Mouse (Mus musculus) T-helper 17 cell (primary cell): Measurements from ENCODE around the gene Cutal.
"Not testable (repeated sequence)": the region's sequence is repeated elsewhere in the genome, so short reads cannot be mapped to it uniquely, and the experiment has no call there.

Source experiments
- in situ Hi-C, 2 experiments: fragments of 300-600 bp; cut with MboI, MseI; formaldehyde crosslinking; loops; 1 replicate in 1 of 2; 2 replicates in 1 of 2; pipeline ENCODE4 v1.15.1; 2025; ENCODE audit warnings: high pct_unique_total_duplicates in 2 of 2

Cutal gene

GRCm38 (mm10) chr2:34874271-34874670 is at the start of gene Cutal:
TSS of gene Cutal (plus strand) at chr2:34874396.
- in situ Hi-C loops, result loop anchor here in 1 of 2 experiments (5.0 kb wide), 1 partner anchor 93 kb away; no protein-coding TSS in a partner anchor

DNA sequence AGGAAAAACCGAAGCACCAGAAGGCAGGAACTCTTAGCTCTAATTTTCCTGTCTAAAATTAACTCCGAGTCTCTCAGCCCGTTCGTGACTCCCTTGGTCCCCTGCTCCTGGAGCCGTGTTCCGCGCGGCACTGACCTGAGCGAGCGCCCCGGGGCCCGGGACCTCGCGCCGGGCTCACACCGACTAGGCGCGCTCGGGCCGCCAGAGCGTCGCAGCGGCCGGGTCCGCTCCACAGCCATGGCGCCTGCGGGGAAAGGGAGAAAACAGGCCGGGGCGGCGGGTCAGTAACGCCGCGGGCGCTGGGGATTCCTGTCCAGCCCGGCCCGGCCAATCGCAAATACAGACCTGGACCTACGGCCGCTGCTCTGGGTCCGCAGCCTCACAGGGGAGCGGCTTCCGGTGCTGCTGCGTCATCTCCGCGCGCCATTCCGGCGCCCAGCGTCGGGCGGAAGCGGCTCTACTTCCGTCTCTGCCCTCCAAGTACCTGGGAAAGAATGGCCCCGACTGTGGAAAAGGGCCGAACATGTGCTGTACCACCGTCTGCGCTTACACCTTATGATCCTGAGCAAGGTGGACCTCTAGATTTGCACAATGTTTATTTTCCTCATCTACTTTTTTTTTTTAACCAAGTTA is 48.3 kb upstream of the Cutal start, which contains the start of gene Fbxw2:
Gene Fbxw2, minus strand, starts transcription at position 485 of the 633 bp plus-strand sequence.
- in situ Hi-C loops, result no loop called here

DNA sequence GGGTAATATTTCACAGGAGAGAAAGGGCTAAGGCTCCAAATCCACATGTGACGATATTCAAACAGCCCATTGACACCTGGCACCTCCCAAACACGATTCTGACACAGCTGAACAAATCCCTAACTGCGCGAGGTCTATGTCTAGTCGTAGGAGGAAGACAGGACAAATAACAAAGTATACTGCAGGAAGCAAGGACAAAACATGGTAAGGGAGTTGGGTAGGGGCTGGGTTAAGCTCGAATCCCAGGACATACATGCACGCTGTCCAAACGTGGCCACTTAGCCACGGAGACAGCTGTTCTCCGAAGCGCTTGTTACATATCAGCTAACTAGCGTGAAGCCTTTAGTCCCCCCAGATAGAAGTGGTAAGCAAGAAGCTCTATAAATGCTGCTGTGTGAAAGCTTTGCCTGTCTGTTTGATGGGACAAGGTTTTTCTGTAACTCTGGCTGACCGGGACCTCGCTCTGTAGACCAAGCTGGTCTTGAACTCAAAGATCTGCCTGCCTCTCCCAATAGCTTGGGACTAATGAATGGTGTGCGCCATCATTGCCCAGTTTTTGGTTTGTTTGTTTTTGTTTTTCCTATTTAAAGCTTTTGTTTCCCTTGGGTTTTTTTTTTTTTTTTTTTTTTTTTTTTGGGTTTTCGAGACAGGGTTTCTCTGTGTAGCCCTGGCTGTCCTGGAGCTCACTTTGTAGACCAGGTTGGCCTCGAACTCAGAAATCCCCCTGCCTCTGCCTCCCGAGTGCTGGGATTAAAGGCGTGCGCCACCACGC is 47.5 kb upstream of the Cutal start:
- in situ Hi-C loops, result no loop called here

GRCm38 (mm10) chr2:34827591-34827990 is 46.6 kb upstream of the Cutal start:
- in situ Hi-C loops, result no loop called here

- in situ Hi-C loops, result no loop called here
These were observed 46.2 kb upstream of the Cutal start for GRCm38 (mm10) chr2:34828026-34828425.

GRCm38 (mm10) chr2:34830066-34830465 is 44.1 kb upstream of the Cutal start:
- in situ Hi-C loops, result not testable (repeated sequence)

DNA sequence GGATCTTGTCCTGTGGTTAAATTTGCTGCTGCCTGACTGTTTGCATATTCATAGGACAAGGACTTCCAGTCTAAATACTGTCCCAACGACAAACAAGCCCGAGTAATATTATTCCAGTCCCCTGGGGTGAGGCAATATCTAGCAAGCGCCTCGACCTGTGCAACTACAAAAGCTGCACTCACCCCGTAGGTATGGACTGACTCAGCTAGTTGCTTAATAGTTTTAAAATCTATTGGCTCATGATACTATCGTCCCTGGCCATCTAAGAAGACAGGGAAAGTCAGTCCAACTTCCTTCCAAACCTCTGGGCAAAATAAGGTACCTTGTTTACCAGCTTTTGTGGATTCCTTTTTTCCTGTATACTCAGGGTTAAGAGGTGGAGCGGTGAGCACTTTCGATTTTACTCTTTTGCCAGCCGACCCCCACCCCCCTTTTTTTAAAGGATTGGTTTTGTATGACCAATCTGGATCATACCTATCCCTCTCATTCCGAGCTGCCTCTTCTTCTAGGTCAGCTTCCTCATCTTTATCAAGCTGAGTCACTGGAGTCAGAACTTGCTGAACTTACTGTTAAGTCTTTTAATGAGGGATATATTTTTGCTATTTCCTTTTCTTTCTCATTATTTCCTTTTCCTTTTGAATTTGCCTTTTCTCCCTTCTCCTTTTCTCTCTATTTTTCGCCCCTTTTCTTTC is 41.3 kb upstream of the Cutal start, which contains the start of gene Gm34653:
Gene Gm34653, plus strand, starts transcription at position 242 of the 692 bp plus-strand sequence.
- in situ Hi-C loops, result not testable (repeated sequence)

GRCm38 (mm10) chr2:34833624-34834023 is 40.6 kb upstream of the Cutal start:
- in situ Hi-C loops, result no loop called here

DNA sequence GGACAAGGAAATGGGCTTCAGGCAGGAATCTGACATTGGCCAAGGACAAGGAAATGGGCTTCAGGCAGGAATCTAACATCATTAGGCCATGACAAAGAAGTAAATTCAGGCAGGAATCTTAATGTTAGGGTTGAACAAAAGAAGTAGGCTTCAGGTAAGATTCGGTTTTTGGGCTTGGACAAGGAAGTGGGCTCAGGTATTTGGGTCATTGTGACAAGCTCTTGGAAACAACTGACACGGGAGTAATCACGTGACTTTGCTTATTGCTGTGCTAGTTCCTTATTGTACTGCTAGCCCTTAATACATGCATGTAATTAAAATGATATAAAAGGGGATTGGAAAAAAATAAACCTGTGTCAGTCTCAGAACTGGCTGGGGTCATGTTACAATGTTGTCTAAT is 38.5 kb upstream of the Cutal start:
- in situ Hi-C loops, result no loop called here

DNA sequence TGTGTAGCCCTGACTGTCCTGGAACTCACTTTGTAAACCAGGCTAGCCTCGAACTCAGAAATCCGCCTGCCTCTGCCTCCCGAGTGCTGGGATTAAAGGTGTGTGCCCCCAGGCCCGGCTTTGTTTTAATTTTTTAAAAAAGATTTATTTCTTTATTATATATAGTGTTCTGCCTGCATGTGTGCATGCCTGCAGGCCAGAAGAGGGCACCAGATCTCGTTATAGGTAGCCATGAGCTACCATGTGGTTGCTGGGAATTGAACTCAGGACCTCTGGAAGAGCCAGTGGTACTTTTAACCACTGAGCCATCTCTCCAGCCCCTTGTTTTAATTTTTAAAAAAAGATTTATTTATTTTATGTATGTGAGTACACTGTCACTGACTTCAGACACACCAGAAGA is 34.1 kb upstream of the Cutal start:
- in situ Hi-C loops, result not testable (repeated sequence)

DNA sequence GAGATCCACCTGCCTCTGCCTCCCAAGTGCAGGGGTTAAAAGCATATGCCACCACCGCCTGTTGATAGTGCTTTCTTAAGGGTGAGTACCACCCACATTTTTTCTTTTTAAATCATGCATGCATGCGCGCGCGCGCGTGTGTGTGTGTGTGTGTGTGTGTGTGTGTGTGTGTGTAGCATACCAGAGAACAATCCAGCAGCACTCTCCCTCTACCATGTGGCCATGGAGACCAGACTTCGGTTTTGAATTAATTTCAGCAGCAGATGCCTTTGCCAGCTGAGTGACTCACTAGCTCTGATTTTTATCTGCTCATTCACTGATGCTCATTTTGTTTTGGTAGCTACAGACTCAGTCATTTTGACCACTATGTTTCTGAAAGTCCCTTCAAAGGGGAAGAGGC is 32.5 kb upstream of the Cutal start:
- in situ Hi-C loops, result no loop called here

GRCm38 (mm10) chr2:34843211-34843939 is 30.8 kb upstream of the Cutal start:
- in situ Hi-C loops, result no loop called here

DNA sequence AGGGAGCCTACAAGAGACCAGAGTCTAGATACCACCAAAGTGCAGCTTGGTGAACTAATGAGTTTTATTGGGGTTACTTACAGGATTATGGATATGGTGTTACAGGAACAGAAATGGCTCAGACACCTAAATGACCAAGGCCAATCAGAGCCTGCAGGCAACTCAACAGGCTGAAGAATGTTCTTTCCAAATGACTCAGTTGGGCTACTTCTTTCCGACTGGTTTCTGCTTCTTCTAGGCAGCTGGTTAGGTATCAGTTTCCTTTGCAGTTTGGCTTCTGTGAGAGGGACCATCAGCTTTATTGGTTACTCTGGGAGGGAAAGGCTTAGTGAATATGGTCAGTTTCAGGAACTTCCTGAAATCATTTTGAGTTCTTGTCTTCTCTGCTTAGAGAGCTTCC is 26.5 kb upstream of the Cutal start:
- in situ Hi-C loops, result no loop called here

GRCm38 (mm10) chr2:34855265-34855664 is 18.9 kb upstream of the Cutal start:
- in situ Hi-C loops, result no loop called here

DNA sequence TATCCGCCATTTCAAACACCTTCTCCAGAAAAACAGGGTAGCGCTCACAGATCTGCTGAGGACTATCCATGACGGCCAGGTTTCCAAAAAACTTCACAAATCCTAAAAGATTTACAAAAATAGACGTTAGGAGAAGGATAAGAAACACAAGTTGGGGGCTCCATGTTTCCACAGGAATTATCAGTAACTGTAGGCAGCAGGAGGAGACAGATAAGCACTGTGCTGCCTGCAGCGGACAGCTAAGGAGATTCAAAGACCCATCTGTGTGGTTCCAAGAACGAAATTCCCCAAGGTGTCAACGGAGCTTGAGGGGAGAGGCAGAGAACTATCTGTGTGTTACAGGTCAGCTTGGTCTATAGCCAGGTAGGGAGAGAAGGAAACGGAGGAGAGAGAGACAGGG is 16.5 kb upstream of the Cutal start:
- in situ Hi-C loops, result no loop called here

GRCm38 (mm10) chr2:34869680-34870079 is 4.5 kb upstream of the Cutal start:
- in situ Hi-C loops, result loop anchor here in 1 of 2 experiments (5.0 kb wide), 1 partner anchor 98 kb away; no protein-coding TSS in a partner anchor

DNA sequence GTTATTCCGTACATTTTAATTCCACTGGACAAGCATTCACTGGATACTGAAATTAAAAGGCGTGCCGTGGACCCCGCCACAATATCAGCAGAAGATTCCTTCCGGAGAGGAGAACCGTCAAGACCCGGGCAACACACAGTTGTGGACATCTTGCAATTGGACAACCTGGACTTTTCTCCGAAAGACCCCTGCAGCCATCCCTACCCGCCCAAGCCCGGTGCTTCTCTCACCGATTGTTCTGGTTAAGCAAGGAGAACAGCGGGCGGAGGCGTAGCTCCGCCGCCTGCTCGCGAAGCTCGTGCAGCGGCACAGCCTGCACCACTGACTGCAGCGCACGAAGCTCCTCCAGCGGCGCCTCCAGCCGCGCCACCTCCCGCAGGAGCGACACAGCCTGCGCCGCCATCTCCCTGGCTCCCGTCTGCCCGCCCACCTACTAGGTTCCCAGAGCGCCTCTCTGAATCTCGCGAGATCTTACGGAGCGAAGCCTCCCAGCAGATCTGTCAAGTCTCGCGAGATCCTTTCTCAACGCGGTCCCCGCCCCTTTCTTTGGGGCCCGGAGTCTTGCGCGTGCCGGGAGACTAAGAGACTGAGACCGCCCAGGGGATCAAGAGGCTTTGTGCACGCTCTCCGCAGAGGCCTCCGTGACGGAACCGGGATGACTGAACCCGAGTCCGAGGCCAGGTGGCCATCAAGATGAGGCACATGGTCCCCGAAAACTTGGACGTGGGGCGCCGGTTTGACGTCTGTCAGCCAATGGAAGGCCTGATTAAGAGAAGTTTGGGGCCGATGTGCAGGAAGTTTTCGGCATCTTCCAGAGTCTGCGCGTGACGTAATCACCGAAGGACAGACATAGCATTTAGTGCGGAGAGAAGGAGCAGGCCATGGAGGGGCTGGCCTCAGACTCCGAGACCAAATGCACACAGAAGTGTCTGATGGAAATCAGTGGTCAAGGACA is 3.4 kb upstream of the Cutal start:
- in situ Hi-C loops, result loop anchor here in 1 of 2 experiments (5.0 kb wide), 1 partner anchor 97 kb away; no protein-coding TSS in a partner anchor

GRCm38 (mm10) chr2:34874816-34875345 is 685 bp downstream of the Cutal start, which contains the start of gene Psmd5:
TSS of gene Psmd5 (minus strand) at chr2:34874968.
- in situ Hi-C loops, result loop anchor here (5.0 to 25.0 kb wide), 2 partner anchors 92 to 463 kb away; partner anchors contain the start of gene Mapkap1 (in 1 of the 2)

DNA sequence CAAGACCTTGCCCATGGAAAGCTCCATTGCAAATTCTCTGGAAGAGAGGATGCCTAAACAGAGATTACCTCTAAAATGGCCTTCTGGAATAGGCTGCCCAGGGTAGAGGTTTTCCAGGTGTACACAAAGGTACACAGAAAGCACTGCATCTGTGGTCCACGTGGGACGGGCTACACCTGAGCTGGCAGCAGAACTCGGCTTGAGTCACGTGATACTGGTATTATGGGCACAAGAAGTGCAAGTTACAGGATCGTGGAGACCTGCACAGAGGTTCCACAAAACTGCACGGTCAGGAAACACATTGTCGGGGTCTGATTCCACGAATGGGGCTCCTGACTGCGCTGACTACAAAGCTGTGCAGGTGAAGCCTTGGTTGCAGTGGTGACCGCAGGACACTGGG is 5.9 kb downstream of the Cutal start:
- in situ Hi-C loops, result loop anchor here in 1 of 2 experiments (25.0 kb wide), 1 partner anchor 468 kb away; the partner anchor contains the start of gene Mapkap1

DNA sequence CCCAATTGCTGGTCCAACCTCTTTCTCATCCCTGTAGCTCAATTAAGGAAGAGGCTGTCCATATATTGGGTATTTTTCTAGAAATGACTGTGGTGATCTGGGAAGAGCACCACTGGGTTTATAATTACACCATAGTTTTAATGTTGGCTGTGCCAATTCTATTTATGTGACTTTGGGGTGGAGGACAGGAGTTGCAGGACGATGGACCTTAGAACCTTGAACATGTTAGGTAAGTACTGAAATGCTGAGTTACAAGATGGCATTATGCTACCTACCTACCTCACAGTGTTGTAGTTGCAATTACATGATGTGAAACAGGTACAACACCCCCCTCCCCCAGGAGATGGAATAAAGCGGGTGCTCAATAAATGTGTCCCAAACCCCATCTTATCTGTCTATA is 8.6 kb downstream of the Cutal start:
- in situ Hi-C loops, result loop anchor here in 1 of 2 experiments (25.0 kb wide), 1 partner anchor 470 kb away; the partner anchor contains the start of gene Mapkap1
